Mouse (Mus musculus): ENCODE data around the gene Homer3. TPM values are rescaled to one million over a fixed set of nuclear protein-coding genes. Genes with fewer than 3 reads are reported as not detected.

Homer3 gene
- polyA plus RNA-seq, 1 experiment from 2014 or later: 90.7 TPM

- H3K36me3 ChIP-seq (replicated peaks): peaks cover 90% of the 10 kb centered on the region
- H3K9me3 ChIP-seq: no peaks in the 10 kb centered on the region
- H3K4me3 ChIP-seq (replicated peaks): no peak overlapping the region
- no peaks in the 10 kb centered on the region for H3K4me1 ChIP-seq
- no peak overlapping the region for H3K27ac ChIP-seq
- ATAC-seq (ENCODE audit: low FRiP score): no peak; the same call in 1 of the 2 replicates
- no peaks in the 10 kb centered on the region for H3K27me3 ChIP-seq
- no peak overlapping the region for H3K4me2 ChIP-seq
- WGBS: 77% methylated on average over 5 of the region's 5 CpGs
- no peak overlapping the region for H3K9ac ChIP-seq
Measured at GRCm38 (mm10) chr8:70293988-70294405, 11.4 kb downstream of the Homer3 start.

- Histone ChIP-seq H3K36me3 (replicated peaks) (peaks cover 44% of the 10 kb centered on the region), H3K4me1 (peaks cover 18% of the 10 kb centered on the region), H3K4me3 (replicated peaks) (no peak overlapping the region), H3K9ac (no peak overlapping the region), H3K9me3 (no peaks in the 10 kb centered on the region), H3K27me3 (no peaks in the 10 kb centered on the region), H3K27ac (no peak overlapping the region), H3K4me2 (peak overlapping the region; percentile 92; the same call in 1 of the 2 replicates)
- WGBS: 79% methylated on average over 3 of the region's 3 CpGs
- no peak for ATAC-seq (ENCODE audit: low FRiP score)
Measured at GRCm38 (mm10) chr8:70300881-70301280, 18.3 kb downstream of the Homer3 start.

GRCm38 (mm10) chr8:70302358-70302890 is 19.8 kb downstream of the Homer3 start, which contains the start of the genes Ddx49 and Cope:
Ddx49 (minus strand) TSS chr8:70302489.
Cope (plus strand) TSS chr8:70302518.
- peak within 1 kb of the TSS; percentile 70 for H3K9ac ChIP-seq
- peak within 1 kb of the TSS; percentile 89 for H3K4me3 ChIP-seq (replicated peaks)
- H3K4me1 ChIP-seq: peaks cover 18% of the 10 kb centered on the region
- WGBS: under 1% methylated on average over 40 of the region's 40 CpGs
- no peaks in the 10 kb centered on the region for H3K9me3 ChIP-seq
- peaks cover 41% of the 10 kb centered on the region for H3K36me3 ChIP-seq (replicated peaks)
- peak within 1 kb of the TSS; percentile 92 for H3K4me2 ChIP-seq
- no peaks in the 10 kb centered on the region for H3K27me3 ChIP-seq
- peak; percentile 94 for ATAC-seq (ENCODE audit: low FRiP score)
- H3K27ac ChIP-seq: peak within 1 kb of the TSS; percentile 25; the same call in 1 of the 2 replicates

- peaks cover 41% of the 10 kb centered on the region for H3K36me3 ChIP-seq (replicated peaks)
- WGBS: 6% methylated on average over 16 of the region's 16 CpGs
- peak overlapping the region; percentile 25; the same call in 1 of the 2 replicates for H3K27ac ChIP-seq
Measured at GRCm38 (mm10) chr8:70302901-70303300, 20.3 kb downstream of the Homer3 start.

GRCm38 (mm10) chr8:70309311-70309710 is 26.7 kb downstream of the Homer3 start:
- Histone ChIP-seq H3K4me3 (replicated peaks) (no peak overlapping the region), H3K27ac (no peak overlapping the region), H3K27me3 (no peaks in the 10 kb centered on the region), H3K4me1 (no peaks in the 10 kb centered on the region), H3K4me2 (no peak overlapping the region), H3K9me3 (no peaks in the 10 kb centered on the region), H3K9ac (no peak overlapping the region), H3K36me3 (replicated peaks) (peaks cover 82% of the 10 kb centered on the region)
- WGBS: 31% methylated on average over 2 of the region's 2 CpGs
- ATAC-seq (ENCODE audit: low FRiP score): no peak

More at GRCm38 (mm10) chr8:70302901-70303300, 20.3 kb downstream of the Homer3 start:
- no peaks in the 10 kb centered on the region for H3K9me3 ChIP-seq
- peak overlapping the region; percentile 70 for H3K9ac ChIP-seq
- peak overlapping the region; percentile 92 for H3K4me2 ChIP-seq
- peak overlapping the region; percentile 89 for H3K4me3 ChIP-seq (replicated peaks)
- no peaks in the 10 kb centered on the region for H3K27me3 ChIP-seq
- peaks cover 18% of the 10 kb centered on the region for H3K4me1 ChIP-seq
- ATAC-seq (ENCODE audit: low FRiP score): peak; percentile 54

- ATAC-seq (ENCODE audit: low FRiP score): no peak
- WGBS: 84% methylated on average over 2 of the region's 2 CpGs
- H3K4me3 ChIP-seq (replicated peaks): no peak overlapping the region
- H3K9ac ChIP-seq: no peak overlapping the region
- peaks cover 36% of the 10 kb centered on the region for H3K4me1 ChIP-seq
- H3K27ac ChIP-seq: no peak overlapping the region
- no peaks in the 10 kb centered on the region for H3K9me3 ChIP-seq
- H3K36me3 ChIP-seq (replicated peaks): peaks cover 48% of the 10 kb centered on the region
- no peaks in the 10 kb centered on the region for H3K27me3 ChIP-seq
- H3K4me2 ChIP-seq: no peak overlapping the region
Measured at GRCm38 (mm10) chr8:70313399-70313798, 30.8 kb downstream of the Homer3 start.

GRCm38 (mm10) chr8:70315624-70316510 is 33.2 kb downstream of the Homer3 start, which contains the start of gene Cers1:
Cers1 (plus strand) TSS chr8:70315775.
- peak within 1 kb of the TSS; percentile 67 for H3K9ac ChIP-seq
- H3K27me3 ChIP-seq: no peaks in the 10 kb centered on the region
- H3K4me3 ChIP-seq (replicated peaks): peak within 1 kb of the TSS; percentile 55
- peak within 1 kb of the TSS; percentile 93 for H3K27ac ChIP-seq
- WGBS: 1% methylated on average over 66 of the region's 66 CpGs
- H3K36me3 ChIP-seq (replicated peaks): peaks cover 48% of the 10 kb centered on the region
- peak within 1 kb of the TSS; percentile 87 for H3K4me2 ChIP-seq
- peak; percentile 67 for ATAC-seq (ENCODE audit: low FRiP score)
- peaks cover 36% of the 10 kb centered on the region for H3K4me1 ChIP-seq
- no peaks in the 10 kb centered on the region for H3K9me3 ChIP-seq

- 6% methylated on average over 15 of the region's 15 CpGs for WGBS
- Histone ChIP-seq H3K9me3 (no peaks in the 10 kb centered on the region), H3K4me3 (replicated peaks) (peak overlapping the region; percentile 55), H3K4me1 (peaks cover 36% of the 10 kb centered on the region), H3K4me2 (peak overlapping the region; percentile 87), H3K9ac (peak overlapping the region; percentile 67), H3K27ac (peak overlapping the region; percentile 93), H3K27me3 (no peaks in the 10 kb centered on the region), H3K36me3 (replicated peaks) (peaks cover 38% of the 10 kb centered on the region)
- ATAC-seq (ENCODE audit: low FRiP score): peak; percentile 91
Measured at GRCm38 (mm10) chr8:70316511-70317504, 34.2 kb downstream of the Homer3 start.

GRCm38 (mm10) chr8:70317872-70318271 is 35.2 kb downstream of the Homer3 start:
- peak overlapping the region; percentile 55; the same call in 1 of the 2 replicates for H3K4me3 ChIP-seq (replicated peaks)
- no peaks in the 10 kb centered on the region for H3K27me3 ChIP-seq
- H3K4me2 ChIP-seq: peak overlapping the region; percentile 87
- peaks cover 36% of the 10 kb centered on the region for H3K4me1 ChIP-seq
- H3K9ac ChIP-seq: peak overlapping the region; percentile 36; the same call in 1 of the 2 replicates
- H3K36me3 ChIP-seq (replicated peaks): peaks cover 32% of the 10 kb centered on the region
- ATAC-seq (ENCODE audit: low FRiP score): no peak
- peak overlapping the region; percentile 93 for H3K27ac ChIP-seq
- no peaks in the 10 kb centered on the region for H3K9me3 ChIP-seq
- WGBS: 84% methylated on average over 5 of the region's 5 CpGs

GRCm38 (mm10) chr8:70323716-70324115 is 41.1 kb downstream of the Homer3 start:
- Histone ChIP-seq H3K9ac (no peak overlapping the region), H3K9me3 (no peaks in the 10 kb centered on the region), H3K4me1 (no peaks in the 10 kb centered on the region), H3K4me3 (replicated peaks) (no peak overlapping the region), H3K27ac (no peak overlapping the region), H3K36me3 (replicated peaks) (peaks cover 58% of the 10 kb centered on the region), H3K27me3 (peaks cover under 1% of the 10 kb centered on the region), H3K4me2 (no peak overlapping the region)
- 91% methylated on average over 3 of the region's 3 CpGs for WGBS
- no peak for ATAC-seq (ENCODE audit: low FRiP score)

- Histone ChIP-seq H3K27ac (no peak overlapping the region), H3K27me3 (peaks cover 27% of the 10 kb centered on the region), H3K4me2 (no peak overlapping the region), H3K36me3 (replicated peaks) (peaks cover 62% of the 10 kb centered on the region), H3K4me3 (replicated peaks) (no peak overlapping the region), H3K9ac (no peak overlapping the region), H3K4me1 (peaks cover 33% of the 10 kb centered on the region), H3K9me3 (no peaks in the 10 kb centered on the region)
- ATAC-seq (ENCODE audit: low FRiP score): no peak
- 95% methylated on average over 6 of the region's 6 CpGs for WGBS
Measured at GRCm38 (mm10) chr8:70327512-70327911, 44.9 kb downstream of the Homer3 start.

All from forebrain, embryonic 12.5 days (tissue).